Mouse (Mus musculus) hindbrain, embryonic 15.5 days (tissue): ENCODE measurements around the gene Egfl7. TPM values are rescaled to one million over a fixed set of nuclear protein-coding genes. Genes with fewer than 3 reads are reported as not detected.
A peak's percentile ranks its signal among the peaks of the same experiment; 100 is the strongest.

ENCODE experiments used
- ATAC-seq: fragments of 200-750 bp; cut with Nextera tagmentation; 2 replicates; pipeline ENCODE4 v1.8.0; 2017; ENCODE audit warnings: low read depth, moderate number of reproducible peaks, moderate TSS enrichment; ENCODE audit not compliant: low FRiP score
- H3K27ac ChIP-seq: fragments of 300-500 bp; sonication (generic); replicated peaks from 2 replicates; pipeline ENCODE4 v1.5.1; 2015; ENCODE audit warnings: mild to moderate bottlenecking, inconsistent platforms
- H3K27me3 ChIP-seq: fragments of 300-500 bp; sonication (generic); 2 replicates; pipeline ENCODE4 v1.6.1; 2015; ENCODE audit warnings: control low read depth, inconsistent platforms
- H3K36me3 ChIP-seq: fragments of 300-500 bp; sonication (generic); 2 replicates; pipeline ENCODE4 v1.6.1; 2015; ENCODE audit warnings: control low read depth, inconsistent platforms
- H3K4me1 ChIP-seq: fragments of 300-500 bp; sonication (generic); replicated peaks from 2 replicates; pipeline ENCODE4 v1.6.1; 2015; ENCODE audit warnings: control low read depth, inconsistent platforms
- H3K4me2 ChIP-seq: fragments of 300-500 bp; sonication (generic); 2 replicates; pipeline ENCODE4 v1.6.1; 2015; ENCODE audit warnings: moderate library complexity, mild to moderate bottlenecking, inconsistent platforms
- H3K4me3 ChIP-seq: fragments of 300-500 bp; sonication (generic); 2 replicates; pipeline ENCODE4 v1.5.1; 2015; ENCODE audit warnings: mild to moderate bottlenecking, inconsistent platforms
- H3K9ac ChIP-seq: fragments of 300-500 bp; sonication (generic); 2 replicates; pipeline ENCODE4 v1.6.1; 2015; ENCODE audit warnings: inconsistent platforms
- H3K9me3 ChIP-seq: fragments of 300-500 bp; sonication (generic); 2 replicates; pipeline ENCODE4 v1.6.1; 2016; ENCODE audit warnings: control low read depth, inconsistent platforms
- WGBS: fragments of 180-500 bp; shearing (Covaris S2); methylation state at CpG from one replicate; pipeline ENCODE4 v1.1.7; 2015; 5-methylcytosine and 5-hydroxymethylcytosine counted together
- polyA plus RNA-seq: library from polyadenylated mRNA; unstranded; fragments of >200 nt; fragmentation: Nextera tagmentation; extraction: Ambion mirVana; gene quantifications from 2 replicates; pipeline ENCODE4 v1.2.1, GENCODE M21; 2015

Gene Egfl7
- 70.7 and 75.3 TPM in 2 replicates for polyA plus RNA-seq

- no peak for ATAC-seq
- H3K27me3 ChIP-seq = no peaks in the 10 kb centered on the region
- H3K9ac ChIP-seq = no peak within 1 kb of the TSS
- H3K36me3 ChIP-seq = no peaks in the 10 kb centered on the region
- H3K4me2 ChIP-seq = no peak within 1 kb of the TSS
- H3K4me1 ChIP-seq = no peaks in the 10 kb centered on the region
- H3K9me3 ChIP-seq = no peaks in the 10 kb centered on the region
- H3K27ac ChIP-seq = no peak within 1 kb of the TSS
- 96% methylated on average over 1 of the region's 1 CpGs for WGBS
- no peak within 1 kb of the TSS for H3K4me3 ChIP-seq
Measured at GRCm38 (mm10) chr2:26579714-26580113, at the start of gene Egfl7. Egfl7 (plus strand) TSS chr2:26580014.

- WGBS = 52% methylated on average over 6 of the region's 6 CpGs
Measured at GRCm38 (mm10) chr2:26531829-26532228, 48.0 kb upstream of the Egfl7 start.

DNA sequence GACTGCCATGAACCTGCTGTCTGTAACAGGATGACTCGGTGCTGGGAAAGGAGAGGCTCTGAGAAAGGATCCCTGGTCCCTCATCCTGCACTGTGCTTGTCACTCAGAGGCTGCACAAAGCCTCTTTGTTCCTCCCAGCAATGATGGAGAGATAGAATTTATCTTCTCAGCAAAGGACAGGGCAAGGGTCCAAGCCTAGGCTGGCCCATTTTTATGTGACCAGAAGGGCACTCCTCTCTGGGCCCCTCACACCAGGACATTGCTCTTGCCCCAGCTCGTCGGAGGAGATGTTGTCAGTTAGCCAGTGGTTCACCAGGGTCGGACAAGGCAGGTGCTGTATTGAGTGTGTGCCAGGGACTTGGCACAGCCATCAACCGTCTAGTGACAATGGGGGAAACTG lies 46.6 kb upstream of the Egfl7 start:
- H3K4me2 ChIP-seq = no peak overlapping the region
- no peaks in the 10 kb centered on the region for H3K9me3 ChIP-seq
- 12% methylated on average over 5 of the region's 5 CpGs for WGBS
- H3K4me1 ChIP-seq = peaks cover 33% of the 10 kb centered on the region
- H3K9ac ChIP-seq = no peak overlapping the region
- no peaks in the 10 kb centered on the region for H3K27me3 ChIP-seq
- no peak overlapping the region for H3K4me3 ChIP-seq
- no peaks in the 10 kb centered on the region for H3K36me3 ChIP-seq
- ATAC-seq = peak; percentile 68
- peak overlapping the region; percentile 67 for H3K27ac ChIP-seq

More at GRCm38 (mm10) chr2:26531829-26532228, 48.0 kb upstream of the Egfl7 start:
- H3K27ac ChIP-seq = no peak overlapping the region
- no peak overlapping the region for H3K9ac ChIP-seq
- H3K27me3 ChIP-seq = no peaks in the 10 kb centered on the region
- ATAC-seq = no peak
- H3K9me3 ChIP-seq = no peaks in the 10 kb centered on the region
- H3K4me2 ChIP-seq = no peak overlapping the region
- no peak overlapping the region for H3K4me3 ChIP-seq
- peaks cover 32% of the 10 kb centered on the region for H3K4me1 ChIP-seq
- H3K36me3 ChIP-seq = no peaks in the 10 kb centered on the region

GRCm38 (mm10) chr2:26534161-26534560 lies 45.7 kb upstream of the Egfl7 start:
- Histone ChIP-seq H3K4me2 (no peak overlapping the region), H3K27ac (peak overlapping the region; percentile 67), H3K4me3 (no peak overlapping the region), H3K36me3 (no peaks in the 10 kb centered on the region), H3K9me3 (no peaks in the 10 kb centered on the region), H3K4me1 (peaks cover 37% of the 10 kb centered on the region), H3K27me3 (no peaks in the 10 kb centered on the region), H3K9ac (no peak overlapping the region)
- ATAC-seq = no peak
- 50% methylated on average over 3 of the region's 3 CpGs for WGBS

- H3K4me2 ChIP-seq = no peak overlapping the region
- no peak for ATAC-seq
- no peak overlapping the region for H3K4me3 ChIP-seq
- H3K9me3 ChIP-seq = no peaks in the 10 kb centered on the region
- no peaks in the 10 kb centered on the region for H3K27me3 ChIP-seq
- H3K9ac ChIP-seq = no peak overlapping the region
- 49% methylated on average over 2 of the region's 2 CpGs for WGBS
- H3K36me3 ChIP-seq = no peaks in the 10 kb centered on the region
- H3K4me1 ChIP-seq = peaks cover 37% of the 10 kb centered on the region
- H3K27ac ChIP-seq = peak overlapping the region; percentile 67
Measured at GRCm38 (mm10) chr2:26534616-26535015, 45.2 kb upstream of the Egfl7 start.

DNA sequence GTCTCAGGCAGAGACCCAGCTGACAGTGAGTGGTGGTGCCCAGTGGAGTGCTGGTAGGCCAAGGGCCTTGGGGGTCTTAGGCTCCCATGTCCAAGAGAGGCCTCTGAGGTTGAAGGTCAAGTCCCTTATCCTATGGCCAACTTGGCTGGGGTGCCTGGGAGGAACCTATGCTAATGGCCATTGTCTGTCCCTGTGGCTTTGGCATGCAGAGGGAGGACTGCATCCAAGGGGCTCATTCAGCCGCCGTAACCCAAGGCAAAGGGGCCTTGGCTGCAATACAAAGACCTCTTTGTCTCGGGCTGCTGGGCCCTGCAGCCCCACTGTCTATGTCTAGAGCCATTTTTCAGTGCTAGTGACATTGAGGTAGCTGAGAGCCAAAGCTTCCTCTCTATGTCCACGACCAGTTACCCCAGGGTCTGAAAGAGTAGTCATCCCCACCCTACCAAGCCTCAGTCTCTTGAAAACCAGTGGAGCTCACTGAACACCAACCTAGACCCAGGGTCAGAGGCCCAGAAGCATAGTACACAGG lies 44.2 kb upstream of the Egfl7 start:
- H3K9ac ChIP-seq = no peak overlapping the region
- no peak overlapping the region for H3K4me3 ChIP-seq
- H3K36me3 ChIP-seq = no peaks in the 10 kb centered on the region
- WGBS = 18% methylated on average over 4 of the region's 4 CpGs
- peak overlapping the region; percentile 77 for H3K27ac ChIP-seq
- H3K9me3 ChIP-seq = no peaks in the 10 kb centered on the region
- no peak overlapping the region for H3K4me2 ChIP-seq
- ATAC-seq = peak; percentile 82
- H3K27me3 ChIP-seq = no peaks in the 10 kb centered on the region
- peaks cover 42% of the 10 kb centered on the region for H3K4me1 ChIP-seq

GRCm38 (mm10) chr2:26539516-26539915 lies 40.3 kb upstream of the Egfl7 start:
- peaks cover 34% of the 10 kb centered on the region for H3K4me1 ChIP-seq
- H3K9ac ChIP-seq = no peak overlapping the region
- H3K36me3 ChIP-seq = no peaks in the 10 kb centered on the region
- H3K27me3 ChIP-seq = no peaks in the 10 kb centered on the region
- H3K4me2 ChIP-seq = no peak overlapping the region
- no peak overlapping the region for H3K4me3 ChIP-seq
- ATAC-seq = no peak
- H3K27ac ChIP-seq = no peak overlapping the region
- 71% methylated on average over 2 of the region's 2 CpGs for WGBS
- H3K9me3 ChIP-seq = no peaks in the 10 kb centered on the region

DNA sequence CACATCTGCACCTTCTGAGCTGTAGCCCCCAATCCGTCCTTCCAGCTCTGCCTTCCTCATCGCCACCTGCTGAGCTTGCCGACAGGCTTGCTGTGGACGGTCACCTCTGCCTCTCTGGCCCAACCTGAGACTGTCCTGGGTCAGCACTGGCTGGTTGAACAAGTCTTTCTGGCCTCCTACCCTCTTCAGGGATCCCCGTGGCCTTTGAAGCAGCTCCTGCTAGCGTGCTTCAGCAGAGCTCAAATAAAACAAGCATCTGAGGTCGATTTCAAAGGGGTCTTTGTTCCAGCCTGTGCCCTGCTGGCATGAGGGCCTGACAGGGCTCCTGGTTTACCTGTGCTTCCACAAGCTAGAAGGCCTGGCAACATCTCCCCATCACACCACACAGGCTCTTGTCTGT lies 39.1 kb upstream of the Egfl7 start:
- Histone ChIP-seq H3K9me3 (no peaks in the 10 kb centered on the region), H3K4me1 (peaks cover 34% of the 10 kb centered on the region), H3K4me2 (no peak overlapping the region), H3K27ac (peak overlapping the region; percentile 50; the same call in 1 of the 2 replicates), H3K36me3 (no peaks in the 10 kb centered on the region), H3K4me3 (no peak overlapping the region), H3K27me3 (no peaks in the 10 kb centered on the region), H3K9ac (no peak overlapping the region)
- no peak for ATAC-seq
- 28% methylated on average over 7 of the region's 7 CpGs for WGBS

DNA sequence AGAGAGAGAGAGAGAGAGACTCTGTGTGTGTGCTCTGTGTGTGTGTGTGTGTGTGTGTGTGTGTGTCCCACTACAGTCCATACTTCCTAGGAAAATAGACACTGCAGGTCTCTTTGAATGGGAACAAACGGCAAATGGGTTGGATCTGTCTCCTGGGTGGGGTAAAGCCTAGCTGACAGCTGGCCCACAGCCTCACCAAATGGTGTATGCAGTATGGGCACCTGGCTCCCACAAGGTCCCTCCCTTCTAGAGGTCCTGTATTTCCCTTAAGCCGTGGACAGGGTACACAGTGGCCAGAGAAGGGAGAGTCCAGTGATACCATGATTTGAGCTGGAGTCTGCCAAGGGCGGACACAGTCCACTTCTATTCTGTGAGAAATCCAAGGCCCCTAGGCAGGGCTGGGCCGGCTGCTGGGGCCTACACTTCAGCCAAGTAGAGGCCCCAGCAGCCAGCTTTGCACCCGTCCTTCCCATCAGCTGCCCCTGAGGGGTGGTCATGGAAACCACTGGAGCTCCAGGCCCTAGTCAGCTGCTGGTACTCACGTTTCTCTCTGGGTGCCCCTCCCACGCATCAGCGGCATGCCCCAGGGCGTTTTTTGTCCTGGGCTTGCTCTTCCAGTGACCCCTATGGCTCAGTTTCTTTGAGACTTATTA lies 38.4 kb upstream of the Egfl7 start:
- ATAC-seq = peak; percentile 58

GRCm38 (mm10) chr2:26543155-26543554 lies 36.7 kb upstream of the Egfl7 start:
- H3K9me3 ChIP-seq = no peaks in the 10 kb centered on the region
- H3K36me3 ChIP-seq = no peaks in the 10 kb centered on the region
- no peak overlapping the region for H3K4me3 ChIP-seq
- no peak overlapping the region for H3K27ac ChIP-seq
- 52% methylated on average over 4 of the region's 4 CpGs for WGBS
- H3K4me2 ChIP-seq = no peak overlapping the region
- peaks cover 27% of the 10 kb centered on the region for H3K4me1 ChIP-seq
- no peak for ATAC-seq
- H3K27me3 ChIP-seq = no peaks in the 10 kb centered on the region
- H3K9ac ChIP-seq = no peak overlapping the region

More for the DNA sequence above, 38.4 kb upstream of the Egfl7 start:
- no peaks in the 10 kb centered on the region for H3K36me3 ChIP-seq
- no peak overlapping the region for H3K4me2 ChIP-seq
- peaks cover 27% of the 10 kb centered on the region for H3K4me1 ChIP-seq
- H3K27me3 ChIP-seq = no peaks in the 10 kb centered on the region
- no peak overlapping the region; the same call in 1 of the 2 replicates for H3K9ac ChIP-seq
- 32% methylated on average over 9 of the region's 9 CpGs for WGBS
- no peak overlapping the region for H3K4me3 ChIP-seq
- 0 out of 2 replicates have a peak overlapping the region, but pooled peaks have one; percentile 61 for H3K27ac ChIP-seq
- H3K9me3 ChIP-seq = no peaks in the 10 kb centered on the region

DNA sequence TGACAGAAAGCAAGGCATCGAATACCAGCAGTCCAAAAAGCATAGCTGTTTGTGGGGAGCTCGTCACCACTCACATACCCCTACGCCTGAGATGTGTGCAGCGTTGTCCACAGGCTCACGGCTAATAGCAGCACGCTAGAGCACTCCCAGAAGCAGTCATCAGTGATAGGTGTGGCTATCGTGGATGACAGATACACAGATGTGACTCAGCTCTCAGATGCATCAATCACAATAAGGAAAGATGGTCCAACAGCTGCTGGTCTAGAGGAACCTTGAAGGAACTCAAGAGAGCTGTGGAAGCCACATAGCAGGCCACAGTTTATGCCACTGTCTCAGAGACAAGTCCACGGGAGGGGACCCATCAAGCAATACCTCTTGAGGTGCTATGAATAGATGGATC lies 36.0 kb upstream of the Egfl7 start:
- H3K4me3 ChIP-seq = no peak overlapping the region
- no peak for ATAC-seq
- H3K4me2 ChIP-seq = no peak overlapping the region
- H3K4me1 ChIP-seq = peaks cover 25% of the 10 kb centered on the region
- H3K36me3 ChIP-seq = no peaks in the 10 kb centered on the region
- 91% methylated on average over 8 of the region's 8 CpGs for WGBS
- H3K9me3 ChIP-seq = no peaks in the 10 kb centered on the region
- no peak overlapping the region for H3K27ac ChIP-seq
- no peaks in the 10 kb centered on the region for H3K27me3 ChIP-seq
- H3K9ac ChIP-seq = no peak overlapping the region

- Histone ChIP-seq H3K4me2 (no peak overlapping the region), H3K36me3 (no peaks in the 10 kb centered on the region), H3K9ac (no peak overlapping the region), H3K27me3 (no peaks in the 10 kb centered on the region), H3K27ac (no peak overlapping the region), H3K9me3 (no peaks in the 10 kb centered on the region), H3K4me3 (no peak overlapping the region), H3K4me1 (peaks cover 24% of the 10 kb centered on the region)
- no peak for ATAC-seq
- WGBS = 48% methylated on average over 3 of the region's 3 CpGs
Measured at GRCm38 (mm10) chr2:26544265-26544664, 35.5 kb upstream of the Egfl7 start.
